Mouse (Mus musculus) olfactory bulb, adult 2 months (tissue): ENCODE data around the gene 5730409E04Rik. TPM values are rescaled to one million over a fixed set of nuclear protein-coding genes. Genes with fewer than 3 reads are reported as not detected.

Experiments
- H3K27ac ChIP-seq: fragments of 200-500 bp; 2 replicates; pipeline ENCODE4 v1.5.1; 2012; ENCODE audit warnings: low read depth, low read length; ENCODE audit not compliant: insufficient read depth
- H3K4me1 ChIP-seq: fragments of 200-500 bp; 2 replicates; pipeline ENCODE4 v1.6.1; 2012; ENCODE audit warnings: low read length; ENCODE audit not compliant: control insufficient read depth, insufficient read depth
- H3K4me3 ChIP-seq: fragments of 200-500 bp; 2 replicates; pipeline ENCODE4 v1.5.1; 2012; ENCODE audit warnings: mild to moderate bottlenecking, low read depth, low read length, moderate library complexity; ENCODE audit not compliant: insufficient read depth
- CTCF ChIP-seq: fragments of 200-500 bp; IDR thresholded peaks from 2 replicates; pipeline ENCODE4 v1.5.1; 2012; ENCODE audit warnings: low read depth, mild to moderate bottlenecking, low read length, moderate library complexity; ENCODE audit not compliant: insufficient read depth
- POLR2A ChIP-seq: fragments of 200-500 bp; IDR thresholded peaks from 2 replicates; pipeline ENCODE4 v1.6.1; 2012; ENCODE audit warnings: mild to moderate bottlenecking, low read depth, low read length, moderate library complexity; ENCODE audit not compliant: insufficient read depth
- WGBS: fragments of 180-500 bp; shearing (Covaris S2); methylation state at CpG from one replicate; pipeline ENCODE4 v1.1.7; 2018; 5-methylcytosine and 5-hydroxymethylcytosine counted together
- polyA plus RNA-seq: library from polyadenylated mRNA; stranded (reverse); fragments of >200 nt; gene quantifications from 2 replicates; pipeline ENCODE4 v1.2.4, GENCODE M21; 2012; ENCODE audit warnings: low replicate concordance; ENCODE audit not compliant: missing spikeins, insufficient read depth, insufficient read length

Gene 5730409E04Rik
- polyA plus RNA-seq, 1 experiment: not detected

GRCm38 (mm10) chr4:126620349-126620874 lies 10.8 kb downstream of the 5730409E04Rik start:
- Histone ChIP-seq H3K4me1 (peaks cover 4% of the 10 kb centered on the region), H3K4me3 (no peak overlapping the region), H3K27ac (no peak overlapping the region)
- no peak for TF ChIP-seq CTCF
- no peak for TF ChIP-seq POLR2A
- WGBS: 53% methylated on average over 13 of the region's 13 CpGs

- 30% methylated on average over 23 of the region's 23 CpGs for WGBS
- Histone ChIP-seq H3K27ac (no peak overlapping the region), H3K4me1 (no peaks in the 10 kb centered on the region), H3K4me3 (no peak overlapping the region)
- TF ChIP-seq CTCF: no peak
- no peak for TF ChIP-seq POLR2A
These were observed 17.5 kb downstream of the 5730409E04Rik start for GRCm38 (mm10) chr4:126627021-126627681.

- H3K27ac ChIP-seq: no peak overlapping the region
- TF ChIP-seq CTCF: no peak
- no peak for TF ChIP-seq POLR2A
- peaks cover 9% of the 10 kb centered on the region for H3K4me1 ChIP-seq
- H3K4me3 ChIP-seq: no peak overlapping the region
- WGBS: 39% methylated on average over 2 of the region's 2 CpGs
These were observed 22.3 kb downstream of the 5730409E04Rik start for GRCm38 (mm10) chr4:126631922-126632321.

DNA sequence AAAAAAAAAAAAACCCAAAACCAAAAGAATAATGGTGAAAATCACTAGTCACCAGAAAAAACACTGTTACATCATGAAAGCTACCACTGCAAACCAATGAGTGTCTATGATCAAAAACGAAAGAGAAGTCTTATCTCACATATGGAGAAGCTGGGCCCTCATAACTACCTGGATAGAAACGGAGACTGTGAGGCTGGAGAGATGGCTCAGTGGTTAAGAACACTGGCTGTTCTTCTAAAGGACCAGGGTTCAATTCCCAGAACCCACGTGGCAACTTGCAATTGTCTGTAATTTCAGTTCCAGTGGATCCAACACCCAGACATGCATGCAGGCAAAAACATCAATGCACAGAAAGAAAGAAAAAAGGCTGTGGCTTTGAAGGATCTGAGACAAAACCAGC lies 23.1 kb downstream of the 5730409E04Rik start:
- peaks cover 9% of the 10 kb centered on the region for H3K4me1 ChIP-seq
- no peak overlapping the region for H3K4me3 ChIP-seq
- no peak overlapping the region for H3K27ac ChIP-seq
- TF ChIP-seq CTCF: no peak
- no peak for TF ChIP-seq POLR2A
- 73% methylated on average over 3 of the region's 3 CpGs for WGBS

- TF ChIP-seq POLR2A (no peak), CTCF (no peak)
- no peak overlapping the region for H3K27ac ChIP-seq
- H3K4me3 ChIP-seq: peak overlapping the region; percentile 36; the same call in 1 of the 2 replicates
- peaks cover 9% of the 10 kb centered on the region for H3K4me1 ChIP-seq
- 23% methylated on average over 11 of the region's 11 CpGs for WGBS
These were observed 26.7 kb downstream of the 5730409E04Rik start for GRCm38 (mm10) chr4:126636330-126636729.

- TF ChIP-seq CTCF: no peak
- no peak for TF ChIP-seq POLR2A
- WGBS: 62% methylated on average over 4 of the region's 4 CpGs
These were observed 27.8 kb downstream of the 5730409E04Rik start for GRCm38 (mm10) chr4:126637446-126637845.

GRCm38 (mm10) chr4:126639339-126639738 lies 29.7 kb downstream of the 5730409E04Rik start:
- Histone ChIP-seq H3K4me1 (peaks cover 9% of the 10 kb centered on the region), H3K4me3 (no peak overlapping the region), H3K27ac (no peak overlapping the region)
- TF ChIP-seq CTCF (no peak), POLR2A (no peak)
- 37% methylated on average over 7 of the region's 7 CpGs for WGBS

More at GRCm38 (mm10) chr4:126637446-126637845, 27.8 kb downstream of the 5730409E04Rik start:
- H3K4me1 ChIP-seq: peaks cover 9% of the 10 kb centered on the region
- H3K4me3 ChIP-seq: no peak overlapping the region
- H3K27ac ChIP-seq: no peak overlapping the region

DNA sequence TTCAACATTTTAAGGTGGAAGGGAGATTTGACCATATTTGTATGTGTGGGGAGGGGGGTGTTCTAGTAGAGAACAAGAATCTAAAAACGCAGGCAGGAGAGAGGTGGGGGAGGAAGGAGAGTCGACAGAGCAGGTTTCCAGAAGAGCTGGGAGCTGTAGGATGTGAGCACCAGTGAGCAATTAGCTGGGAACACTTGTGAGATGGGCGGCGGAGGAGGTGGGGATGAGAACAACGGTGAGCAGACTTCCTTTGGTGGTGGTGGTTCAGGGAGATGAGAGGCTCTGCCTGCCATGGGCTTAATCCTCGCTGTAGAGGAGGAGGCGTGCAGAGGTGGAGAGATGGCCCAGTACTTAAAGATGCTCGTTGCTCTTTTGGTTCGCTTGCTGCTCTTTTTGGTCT lies 32.3 kb downstream of the 5730409E04Rik start:
- H3K4me3 ChIP-seq: no peak overlapping the region
- no peaks in the 10 kb centered on the region; the same call in 1 of the 2 replicates for H3K4me1 ChIP-seq
- TF ChIP-seq POLR2A: no peak
- no peak for TF ChIP-seq CTCF
- no peak overlapping the region for H3K27ac ChIP-seq
- 24% methylated on average over 9 of the region's 9 CpGs for WGBS

DNA sequence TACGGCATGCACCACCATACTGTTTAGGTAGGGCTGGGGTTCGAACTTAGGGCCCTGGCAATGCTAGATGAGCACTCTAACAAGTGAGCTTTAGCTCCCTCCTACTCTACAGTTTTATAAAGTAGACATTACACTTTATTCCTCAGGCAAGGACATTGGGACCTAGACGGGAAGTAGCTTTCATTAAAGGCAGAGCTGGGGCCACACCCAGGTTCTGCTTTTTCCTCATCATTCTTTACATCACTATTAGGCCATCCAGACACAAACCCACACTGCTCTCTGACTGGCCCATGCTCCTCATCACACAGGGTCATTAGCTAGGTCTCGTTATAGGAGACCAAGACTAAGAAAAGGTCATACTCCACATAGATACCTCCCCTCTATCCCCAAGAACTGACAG lies 34.2 kb downstream of the 5730409E04Rik start:
- WGBS: 89% methylated on average over 4 of the region's 4 CpGs
- no peak for TF ChIP-seq POLR2A
- no peak for TF ChIP-seq CTCF
- Histone ChIP-seq H3K4me1 (peaks cover 2% of the 10 kb centered on the region; the same call in 1 of the 2 replicates), H3K27ac (no peak overlapping the region), H3K4me3 (no peak overlapping the region)
